Comparison of ENCODE assay signal across 21 mouse cellular contexts in the genomic region with DNA sequence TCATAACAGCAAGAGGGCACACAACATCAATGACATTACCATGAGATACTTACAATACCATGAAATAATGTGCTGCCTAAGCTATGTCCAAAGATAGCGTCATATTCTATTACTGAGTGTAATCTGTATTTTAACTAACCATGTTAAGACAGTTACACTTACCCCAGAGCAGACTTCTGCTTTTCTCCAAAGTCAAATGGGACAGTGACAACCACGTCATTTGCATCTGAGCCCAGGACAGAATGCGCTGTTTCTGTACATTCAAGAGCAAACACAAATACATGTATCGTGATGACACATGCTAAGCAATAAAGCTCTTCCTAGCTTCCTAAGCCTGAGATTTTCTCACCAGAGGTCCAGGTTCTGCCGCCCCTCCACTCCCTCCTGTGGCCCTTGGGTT. TPM values are rescaled to one million over a fixed set of nuclear protein-coding genes. Genes with fewer than 3 reads are reported as not detected.
DNase-seq lines count a peak whose midpoint lies in the region; ATAC-seq and TF ChIP-seq lines count a peak whose summit lies in the region.
"Had no signal": no experiment of that assay in that cellular context is flagged by ENCODE, and none has a peak within 500 bp of the region (broad histone marks: within the 10 kb centered on the region; RNA-seq: fewer than 3 reads in every experiment).

No protein-coding gene starts in this region.

- no peaks in the 10 kb centered on the region for H3K27me3 ChIP-seq in CH12.LX (replicated peaks)
- H3K27me3 ChIP-seq in splenic B cell, adult 2 months (ENCODE audit: control insufficient read depth, insufficient read depth, low read length, poor library complexity, severe bottlenecking): no peaks in the 10 kb centered on the region
- H3K27me3 ChIP-seq: embryonic facial prominence, embryonic 13.5 days; forebrain, embryonic 12.5 days; hindbrain, embryonic 12.5 days had no signal

- in situ Hi-C loops in CH12.LX (cut with MboI; ENCODE audit: low pct_ligation_motif_present, low pct_unique_long_range_greater_than_20kb, low sequenced_read_pairs): no loop called here

- no peaks in the 10 kb centered on the region for H3K9me3 ChIP-seq in CH12.LX (replicated peaks; ENCODE audit: low read length)
- H3K9me3 ChIP-seq: embryonic facial prominence, embryonic 13.5 days; forebrain, embryonic 12.5 days; heart, embryonic 10.5 days; hindbrain, embryonic 12.5 days had no signal

- peaks cover 5 to 18% of the 10 kb centered on the region in 2 experiments; a peak in 3 of 4 replicates for H3K4me1 ChIP-seq in CH12.LX (ENCODE audit: control insufficient read depth in 1 of 2, insufficient read depth in 2 of 2)
- H3K4me1 ChIP-seq: embryonic facial prominence, embryonic 13.5 days; forebrain, embryonic 12.5 days; heart, embryonic 10.5 days; hindbrain, embryonic 12.5 days had no signal

- ATAC-seq in granulocyte monocyte progenitor cell, adult 5-6 weeks (replicated peaks; ENCODE audit: poor library complexity, severe bottlenecking): peak; percentile 60
- ATAC-seq: CD4-positive, CD25-positive, alpha-beta regulatory T cell, adult 4 months; forebrain, embryonic 16.5 days; hindbrain, embryonic 16.5 days had no signal

- H3K4me2 ChIP-seq in CH12.LX (ENCODE audit: insufficient read depth, low read depth, poor library complexity, severe bottlenecking): no peak overlapping the region
- H3K4me2 ChIP-seq: embryonic facial prominence, embryonic 13.5 days; forebrain, embryonic 12.5 days; hindbrain, embryonic 12.5 days had no signal

- no peak overlapping the region for H3K9ac ChIP-seq in CH12.LX (ENCODE audit: insufficient read depth, low read depth)
- H3K9ac ChIP-seq: embryonic facial prominence, embryonic 13.5 days; forebrain, embryonic 12.5 days; hindbrain, embryonic 12.5 days had no signal

- no peak overlapping the region for H3K4me3 ChIP-seq in CH12.LX (replicated peaks in 1 of 3; ENCODE audit: low read depth in 2 of 3, low read length in 2 of 3, poor library complexity in 1 of 3)
- H3K4me3 ChIP-seq: embryonic facial prominence, embryonic 13.5 days; forebrain, embryonic 12.5 days; heart, embryonic 10.5 days; hindbrain, embryonic 12.5 days had no signal

- no peak for TF ChIP-seq EP300 in CH12.LX (IDR thresholded peaks at IDR 0.05; ENCODE audit: low read length)

- H3K36me3 ChIP-seq in CH12.LX (replicated peaks in 1 of 2; ENCODE audit: control insufficient read depth in 1 of 2, insufficient read depth in 1 of 2, low read length in 1 of 2): peaks cover 46 to 77% of the 10 kb centered on the region in 2 experiments
- H3K36me3 ChIP-seq in splenic B cell, adult 2 months (ENCODE audit: control insufficient read depth, insufficient read depth, low read length, poor library complexity, severe bottlenecking): peaks cover 11% of the 10 kb centered on the region; the same call in 1 of the 2 replicates

- peak; percentile 62 for DNase-seq in A20 (ENCODE audit: low read depth, low spot score)
- peak; percentile 69 for DNase-seq in CH12.LX (ENCODE audit: extremely low read depth)
- DNase-seq in splenic B cell, adult 2 months (ENCODE audit: low read depth, low spot score): peak; percentile 72
- no peak for DNase-seq in left cerebral cortex, adult 9 months (ENCODE audit: low spot score in 2 of 2)
- no peak for DNase-seq in frontal cortex, postnatal 10 days (ENCODE audit: low spot score in 2 of 2)
- DNase-seq: adrenal gland, postnatal 10 days; cerebellum, adult 11 months; cerebellum, adult 8-10 months; cerebellum, postnatal 25 days; gastrocnemius, postnatal 36 days; heart, adult 18-20 months; heart, postnatal 10 days; heart, postnatal 4 days had no signal

- TF ChIP-seq POLR2A in CH12.LX (IDR thresholded peaks at IDR 0.05; ENCODE audit: low read depth, low read length): no peak

- dilution Hi-C loops in CH12.LX (cut with MboI; ENCODE audit: extremely low pct_ligation_motif_present, extremely low pct_unique_long_range_greater_than_20kb, low sequenced_read_pairs): no loop called here

- no peak for TF ChIP-seq CTCF in CH12.LX (conservative IDR thresholded peaks at IDR 0.05 in 1 of 2, IDR thresholded peaks at IDR 0.05 in 1 of 2; ENCODE audit: low read depth in 2 of 2, low read length in 2 of 2)

- no peak for TF ChIP-seq RAD21 in CH12.LX (IDR thresholded peaks at IDR 0.05; ENCODE audit: low read depth, low read length)

- H3K79me2 ChIP-seq in CH12.LX (replicated peaks; ENCODE audit: control insufficient read depth, extremely low read depth, insufficient read depth, poor library complexity, severe bottlenecking): peaks cover 1% of the 10 kb centered on the region; the same call in 1 of the 2 replicates

- no peak overlapping the region for H3K27ac ChIP-seq in CH12.LX (ENCODE audit: insufficient read depth, low read depth)
- H3K27ac ChIP-seq: embryonic facial prominence, embryonic 13.5 days; forebrain, embryonic 12.5 days; heart, embryonic 10.5 days; hindbrain, embryonic 12.5 days had no signal

TF ChIP-seq in CH12.LX, 34 proteins besides CTCF, POLR2A, EP300 and RAD21:
- no peak for TF ChIP-seq SIN3A (IDR thresholded peaks at IDR 0.05; ENCODE audit: low read length)
- no peak for TF ChIP-seq POLR2AphosphoS2 (IDR thresholded peaks at IDR 0.05; ENCODE audit: low read depth, low read length)
- no peak for TF ChIP-seq CHD2 (IDR thresholded peaks at IDR 0.05; ENCODE audit: low read length)
- no peak for TF ChIP-seq JUN (IDR thresholded peaks at IDR 0.05; ENCODE audit: insufficient read depth, low read depth, low read length)
- no peak for TF ChIP-seq JUND (conservative IDR thresholded peaks at IDR 0.05; ENCODE audit: low read depth, low read length)
- TF ChIP-seq NELFE (IDR thresholded peaks at IDR 0.05; ENCODE audit: low read depth, low read length): no peak
- TF ChIP-seq ZKSCAN1 (IDR thresholded peaks at IDR 0.05; ENCODE audit: borderline replicate concordance, low read depth, low read length): no peak
- TF ChIP-seq CHD1 (IDR thresholded peaks at IDR 0.05; ENCODE audit: low read depth, low read length): no peak
- no peak for TF ChIP-seq MAZ (IDR thresholded peaks at IDR 0.05; ENCODE audit: low read depth, low read length)
- no peak for TF ChIP-seq UBTF (IDR thresholded peaks at IDR 0.05; ENCODE audit: low read depth, low read length)
- TF ChIP-seq E2F4 (IDR thresholded peaks at IDR 0.05; ENCODE audit: insufficient replicate concordance, low read depth, low read length): no peak
- no peak for TF ChIP-seq RCOR1 (conservative IDR thresholded peaks at IDR 0.05; ENCODE audit: low read depth, low read length)
- no peak for TF ChIP-seq ELF1 (IDR thresholded peaks at IDR 0.05; ENCODE audit: low read depth, low read length)
- no peak for TF ChIP-seq MAX (IDR thresholded peaks at IDR 0.05; ENCODE audit: low read length)
- TF ChIP-seq BHLHE40 (IDR thresholded peaks at IDR 0.05; ENCODE audit: low read depth, low read length): no peak
- TF ChIP-seq MXI1 (IDR thresholded peaks at IDR 0.05; ENCODE audit: low read depth, low read length): no peak
- TF ChIP-seq TCF12 (IDR thresholded peaks at IDR 0.05; ENCODE audit: low read depth, low read length): no peak
- TF ChIP-seq MEF2A (IDR thresholded peaks at IDR 0.05; ENCODE audit: borderline replicate concordance, low read depth, low read length): no peak

RNA-seq across cellular contexts. Expression of gene Gm45902, which starts 11.7 kb away (rescaled TPM):
- 3.8 and 4.9 TPM in 2 replicates for total RNA-seq in CH12.LX (2012; rRNA removed)
- total RNA-seq in CH12.LX (2014; rRNA removed): 6.1 and 6.4 TPM in 2 replicates
- polyA plus RNA-seq in CH12.LX (2012; ENCODE audit: insufficient read length, low read depth): 4.9 TPM in 2 replicates
- 5.8 and 6.2 TPM in 2 replicates for total RNA-seq in granulocyte monocyte progenitor cell, adult 5-6 weeks (2014; fragmentation: Nextera tagmentation)
- total RNA-seq in granulocyte monocyte progenitor cell, adult 5-6 weeks (2017): 12.4 and 13.0 TPM in 2 replicates

RNA-seq across cellular contexts. Expression of gene Hspa14, which starts 11.7 kb away (rescaled TPM):
- 88.0 and 104 TPM in 2 replicates for total RNA-seq in CH12.LX (2012; rRNA removed)
- total RNA-seq in CH12.LX (2014; rRNA removed): 131 and 135 TPM in 2 replicates
- 87.4 and 92.4 TPM in 2 replicates for polyA plus RNA-seq in CH12.LX (2012; ENCODE audit: insufficient read length, low read depth)
- 83.7 and 88.6 TPM in 2 replicates for total RNA-seq in granulocyte monocyte progenitor cell, adult 5-6 weeks (2014; fragmentation: Nextera tagmentation)
- total RNA-seq in granulocyte monocyte progenitor cell, adult 5-6 weeks (2017): 155 and 173 TPM in 2 replicates

RNA-seq across cellular contexts. Expression of gene Cdnf, which starts 11.9 kb away (rescaled TPM):
- 0.50 and 1.2 TPM in 2 replicates for total RNA-seq in CH12.LX (2012; rRNA removed)
- 0.63 and 0.90 TPM in 2 replicates for total RNA-seq in CH12.LX (2014; rRNA removed)
- 0.59 and 0.63 TPM in 2 replicates for polyA plus RNA-seq in CH12.LX (2012; ENCODE audit: insufficient read length, low read depth)
- not detected in 2 replicates for total RNA-seq in granulocyte monocyte progenitor cell, adult 5-6 weeks (2014; fragmentation: Nextera tagmentation)
- total RNA-seq in granulocyte monocyte progenitor cell, adult 5-6 weeks (2017): 0.22 and 13.2 TPM in 2 replicates

RNA-seq across cellular contexts. Expression of gene Suv39h2, which starts 26.1 kb away (rescaled TPM):
- total RNA-seq in CH12.LX (2012; rRNA removed) (9.6 and 10.9 TPM in 2 replicates), CH12.LX (2014; rRNA removed) (17.3 and 21.0 TPM in 2 replicates)
- 11.4 and 12.4 TPM in 2 replicates for polyA plus RNA-seq in CH12.LX (2012; ENCODE audit: insufficient read length, low read depth)
- total RNA-seq in granulocyte monocyte progenitor cell, adult 5-6 weeks (2014; fragmentation: Nextera tagmentation): 11.7 and 14.5 TPM in 2 replicates
- 16.6 and 24.4 TPM in 2 replicates for total RNA-seq in granulocyte monocyte progenitor cell, adult 5-6 weeks (2017)

Comparison
In these comparisons a context has a peak if more than half of its experiments do, and no peak if none do; other contexts are left out.
1. DNase-seq: peak in A20 (single experiment), CH12.LX (single experiment) and splenic B cell, adult 2 months (single experiment); none in left cerebral cortex, adult 9 months (0 of 2) and frontal cortex, postnatal 10 days (0 of 2).